Mouse (Mus musculus): ENCODE results near the gene Golt1b.
"Not testable (repeated sequence)": the region's sequence is repeated elsewhere in the genome, so short reads cannot be mapped to it uniquely, and the experiment has no call there.

The Golt1b gene

DNA sequence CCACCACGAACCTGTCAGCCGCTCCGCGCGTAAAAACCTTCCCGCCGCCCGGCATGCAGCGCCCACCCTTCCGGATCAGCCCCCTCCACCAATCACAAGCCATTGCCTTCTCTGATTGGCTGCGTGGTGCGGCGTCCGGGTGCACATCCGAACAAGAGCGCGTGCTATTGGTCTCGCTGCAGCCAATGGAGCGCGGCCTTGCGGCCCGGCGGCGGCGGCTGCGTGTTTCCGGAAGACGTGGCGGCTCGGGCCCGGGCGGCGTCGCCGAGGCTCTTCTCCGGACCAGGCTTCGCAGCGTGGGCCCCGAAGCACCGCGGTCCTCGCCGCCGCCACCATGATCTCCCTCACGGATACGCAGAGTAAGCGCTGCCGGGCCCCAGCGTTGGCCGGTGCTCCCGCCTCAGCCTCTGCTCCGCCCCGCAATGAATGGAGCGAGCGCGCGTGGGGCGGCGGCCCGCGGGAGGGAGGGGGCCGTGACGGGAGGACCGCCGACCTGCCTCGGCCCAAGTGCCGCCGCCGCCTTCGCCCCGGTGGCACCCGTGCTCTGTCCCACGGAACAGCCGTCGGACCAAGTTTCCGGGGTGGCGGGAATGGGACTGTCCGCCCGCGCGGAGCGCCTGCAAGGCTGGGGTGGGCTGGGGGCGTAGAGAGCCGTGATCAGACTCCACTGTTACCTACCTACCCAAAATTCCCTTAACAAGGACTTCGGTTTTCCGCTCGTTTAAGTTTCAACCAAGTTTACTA, at the start of gene Golt1b, which contains the start of gene Recql:
Gene Golt1b, plus strand, starts transcription at position 211 of the 744 bp plus-strand sequence.
Gene Recql, minus strand, starts transcription at position 77 of the 744 bp plus-strand sequence.
- DNase-seq (ENCODE audit: low spot score in 2 of 2), result peak; percentile 97 to 99

DNA sequence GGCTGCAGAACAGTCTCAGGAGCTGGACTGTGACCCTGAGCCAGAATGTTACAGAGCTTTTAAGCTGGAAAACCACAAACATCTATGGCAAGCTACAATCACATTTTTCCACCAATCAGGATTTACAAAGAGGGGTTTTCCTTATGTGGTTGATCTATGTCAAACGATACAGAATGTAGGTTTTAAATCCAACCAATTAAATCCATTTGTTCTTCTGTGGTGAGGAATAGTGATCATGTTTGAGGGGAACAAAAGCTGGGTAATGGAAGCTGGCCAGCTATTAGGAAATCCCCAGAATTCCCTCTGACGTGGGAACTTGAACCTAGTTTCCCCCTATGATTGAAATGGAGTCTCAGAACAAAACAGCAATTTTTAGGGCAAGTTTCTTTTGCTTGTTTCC, 48.1 kb upstream of the Golt1b start:
- no peak for DNase-seq (ENCODE audit: low spot score in 2 of 2)

DNA sequence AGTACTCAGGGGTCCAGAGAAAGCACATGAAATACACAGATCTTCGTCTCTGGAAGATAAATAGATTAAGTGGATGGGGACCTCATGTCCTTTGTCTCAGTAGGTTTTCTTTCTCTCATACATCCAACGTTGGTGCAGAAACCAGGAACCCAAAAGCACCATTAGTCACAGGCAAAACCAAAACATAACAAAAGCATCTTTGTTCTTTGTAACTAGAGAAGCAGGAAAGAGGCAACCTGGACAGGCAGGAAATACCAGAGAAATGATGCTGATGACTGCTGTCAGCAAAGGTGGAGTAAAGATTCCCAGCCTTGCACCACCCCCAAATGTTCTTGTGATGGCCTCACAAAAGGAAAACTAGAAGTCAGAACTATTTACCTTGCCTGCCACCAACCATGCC, 47.4 kb upstream of the Golt1b start:
- no peak for DNase-seq (ENCODE audit: low spot score in 2 of 2)

DNA sequence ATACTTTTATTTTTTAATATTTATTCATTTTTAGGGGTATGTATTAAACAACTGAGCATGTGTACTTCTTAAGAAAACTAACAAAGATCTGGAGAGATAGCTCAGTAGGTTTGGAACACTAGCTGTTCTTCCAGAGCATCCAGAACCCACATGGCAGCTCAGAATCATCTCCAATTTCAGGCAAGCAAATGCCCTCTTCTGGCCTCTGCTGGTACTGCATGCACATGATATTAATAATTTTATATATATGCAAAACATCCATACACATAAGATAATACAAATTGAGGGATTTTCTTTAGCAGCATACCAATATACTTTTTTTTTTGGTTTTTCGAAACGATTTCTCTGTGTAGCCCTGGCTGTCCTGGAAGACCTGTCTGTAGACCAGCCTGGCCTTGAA, 43.5 kb upstream of the Golt1b start:
- DNase-seq (ENCODE audit: low spot score in 2 of 2), result peak; percentile 30 to 32

DNA sequence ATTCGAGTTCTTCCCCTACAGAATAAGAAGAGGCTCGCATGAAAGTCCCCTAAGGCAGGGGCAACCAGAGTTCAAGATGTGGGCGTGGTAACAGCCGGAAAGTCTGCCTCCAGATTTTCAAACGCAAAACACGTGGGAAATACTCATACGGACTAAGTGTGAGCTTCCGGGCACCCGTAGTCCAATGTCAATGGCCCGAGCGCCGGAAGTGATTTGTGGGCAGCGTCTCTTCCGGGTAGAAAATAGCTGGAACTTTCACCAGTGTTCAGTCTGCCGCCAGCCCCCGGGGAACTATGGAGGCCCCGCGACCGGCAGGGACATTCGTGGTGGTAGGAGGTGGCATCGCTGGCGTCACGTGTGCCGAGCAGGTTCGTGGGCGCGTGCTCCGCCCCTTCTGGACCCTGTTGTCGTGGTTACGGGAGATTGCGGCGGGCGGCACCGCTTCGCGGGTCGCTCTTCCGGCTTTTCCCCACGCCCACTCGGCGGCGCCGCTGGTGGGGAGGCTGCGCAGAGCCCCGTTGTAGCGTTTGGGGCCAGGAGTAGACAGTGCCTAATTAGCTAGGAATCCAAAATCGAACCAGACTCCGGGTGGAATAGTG, 41.5 kb upstream of the Golt1b start, which contains the start of gene Pyroxd1:
Gene Pyroxd1, plus strand, starts transcription at position 215 of the 599 bp plus-strand sequence.
- peak; percentile 66 to 80 for DNase-seq (ENCODE audit: low spot score in 2 of 2)

DNA sequence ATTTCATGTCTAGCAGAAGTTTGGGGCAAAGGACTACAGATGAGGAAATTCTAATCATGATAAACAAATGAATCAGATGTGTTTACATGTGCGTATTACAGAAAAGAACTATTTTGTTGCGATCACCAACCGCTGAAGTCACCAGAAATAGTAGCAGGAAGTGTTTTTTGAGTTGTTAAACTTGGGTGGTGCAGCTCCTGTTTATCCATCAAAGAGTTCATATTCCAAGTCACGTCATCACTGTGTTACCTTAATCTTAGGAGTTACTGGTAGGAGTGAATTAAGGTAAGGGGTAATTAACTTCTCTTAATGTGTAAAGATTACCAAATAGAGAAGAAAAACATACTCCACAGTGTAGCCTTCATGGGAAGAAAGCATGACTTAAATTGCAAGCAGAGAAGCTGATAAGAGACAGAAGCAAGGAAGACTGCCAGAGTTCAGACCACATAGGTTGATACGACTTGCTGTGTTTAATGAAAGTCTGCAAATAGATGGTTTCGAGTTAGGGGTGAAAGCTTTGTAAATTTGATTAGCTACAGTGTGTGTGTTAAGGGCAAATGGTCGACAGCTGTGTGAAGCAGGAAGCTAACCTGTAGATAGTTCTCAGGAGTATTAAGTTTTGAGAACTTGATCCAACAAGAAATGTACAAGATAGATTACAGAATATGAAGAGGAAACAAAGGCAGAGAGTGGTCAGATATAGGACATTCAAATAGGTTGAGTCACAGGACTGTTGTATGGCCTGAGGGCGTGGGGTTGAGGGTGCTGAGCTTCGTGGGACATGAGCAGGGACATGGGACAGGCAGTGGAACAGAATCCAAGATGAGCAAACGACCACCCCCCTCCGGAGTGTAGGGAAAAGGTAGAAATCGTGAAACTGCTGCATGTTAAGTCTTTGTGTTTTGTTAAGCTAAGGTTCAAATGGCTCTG, 40.6 kb upstream of the Golt1b start:
- DNase-seq (ENCODE audit: low spot score in 2 of 2), result no peak

DNA sequence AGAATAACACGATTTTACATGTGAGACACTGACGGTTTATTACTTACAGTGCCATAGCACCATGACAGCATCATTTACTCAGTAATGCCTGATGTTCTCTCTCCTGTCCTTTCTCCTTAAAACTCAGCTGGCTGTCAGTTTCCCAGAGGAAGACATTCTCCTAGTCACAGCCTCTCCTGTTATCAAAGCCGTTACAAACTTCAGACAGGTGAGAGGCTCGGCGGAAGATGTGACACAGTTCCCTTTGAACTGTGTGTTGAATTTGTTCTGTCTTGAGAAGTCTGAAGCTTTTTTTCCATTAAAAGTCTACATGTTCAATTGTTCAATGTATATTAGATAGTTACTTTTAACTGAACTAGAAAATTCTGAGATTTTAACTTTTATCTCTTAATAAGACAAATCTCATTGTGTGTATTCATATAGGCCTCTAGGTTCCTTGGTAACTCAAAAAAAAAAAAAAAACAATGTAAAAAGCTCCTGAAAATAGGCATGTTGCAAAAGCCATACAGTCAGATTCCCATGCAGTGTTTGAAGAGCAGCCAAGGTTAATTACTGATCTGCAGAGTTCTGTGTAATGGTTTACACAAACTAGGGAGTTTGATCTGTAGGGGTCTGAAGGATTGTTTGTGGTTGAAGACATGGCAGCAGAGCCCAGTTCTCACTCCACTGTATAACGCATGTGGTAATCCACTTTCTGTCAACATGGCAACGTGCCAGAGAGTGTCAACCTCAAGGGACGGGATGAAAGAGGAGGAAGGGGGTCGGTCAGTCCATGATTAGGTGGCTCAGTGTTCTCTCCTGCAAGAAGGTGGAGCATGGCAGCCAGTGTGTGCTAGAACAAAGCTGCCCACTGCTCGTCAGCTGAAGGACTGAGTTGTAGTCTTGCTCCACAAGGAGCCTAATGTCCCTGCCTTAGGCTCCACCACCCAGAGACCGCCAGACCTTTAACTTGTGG, 39.3 kb upstream of the Golt1b start:
- DNase-seq (ENCODE audit: low spot score in 2 of 2), result no peak

DNA sequence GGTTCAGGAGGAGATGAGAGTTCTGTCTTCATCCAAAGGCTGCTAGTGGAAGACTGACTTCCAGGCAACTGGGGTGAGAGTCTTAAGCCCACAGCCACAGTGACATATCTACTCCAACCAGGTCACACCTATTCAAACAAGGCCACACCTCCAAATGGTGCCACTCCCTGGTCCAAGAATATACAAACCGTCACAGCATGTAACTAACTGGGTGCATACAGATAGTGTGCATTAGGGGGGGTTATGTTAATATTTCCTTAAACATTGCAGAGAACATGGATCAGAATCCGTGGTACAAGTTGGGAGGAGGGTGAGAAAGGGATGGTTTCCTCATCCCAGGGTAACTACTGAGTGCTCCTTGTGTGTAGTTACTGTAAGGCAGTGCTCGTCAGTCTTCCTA, 34.9 kb upstream of the Golt1b start:
- DNase-seq (ENCODE audit: low spot score in 2 of 2), result not testable (repeated sequence)

DNA sequence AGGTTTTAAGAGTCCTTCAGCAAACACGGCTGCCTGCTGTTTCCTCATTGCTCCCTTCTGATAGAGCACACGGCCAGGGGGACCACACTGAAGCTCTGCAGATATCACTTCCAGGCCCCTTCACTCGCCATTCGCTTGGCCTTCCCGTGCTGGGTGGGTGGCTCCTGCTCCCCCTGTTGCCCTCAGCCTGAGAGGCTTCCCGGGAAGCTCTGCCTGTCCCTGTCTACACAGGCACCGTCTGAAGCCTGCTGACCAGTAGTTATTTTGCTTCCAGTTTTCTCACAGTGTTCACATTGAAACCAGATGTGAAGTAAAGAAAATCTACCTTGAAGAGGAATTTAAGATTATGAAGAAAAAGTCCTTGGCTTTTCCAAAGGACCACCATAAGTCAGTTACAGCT, 29.9 kb upstream of the Golt1b start:
- DNase-seq (ENCODE audit: low spot score in 2 of 2), result no peak

DNA sequence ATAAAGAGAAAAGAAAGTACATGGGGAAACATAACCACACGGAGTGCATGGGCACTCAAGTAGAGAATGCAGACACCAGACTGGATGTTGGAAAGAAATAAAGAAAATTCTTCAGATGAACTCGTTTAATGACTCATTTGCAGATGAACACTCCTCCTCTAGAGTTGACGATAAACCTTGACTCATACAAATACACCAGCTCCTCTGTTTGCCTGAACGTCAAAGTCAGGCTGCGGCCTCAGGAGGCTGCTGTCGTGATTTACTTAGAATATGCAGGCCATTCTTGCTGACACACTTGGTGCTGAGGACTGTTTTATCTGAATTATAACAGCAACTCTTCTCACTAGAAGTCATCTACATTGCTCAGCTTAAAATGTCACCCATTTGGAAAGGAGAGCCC, 25.0 kb upstream of the Golt1b start:
- DNase-seq (ENCODE audit: low spot score in 2 of 2), result no peak

DNA sequence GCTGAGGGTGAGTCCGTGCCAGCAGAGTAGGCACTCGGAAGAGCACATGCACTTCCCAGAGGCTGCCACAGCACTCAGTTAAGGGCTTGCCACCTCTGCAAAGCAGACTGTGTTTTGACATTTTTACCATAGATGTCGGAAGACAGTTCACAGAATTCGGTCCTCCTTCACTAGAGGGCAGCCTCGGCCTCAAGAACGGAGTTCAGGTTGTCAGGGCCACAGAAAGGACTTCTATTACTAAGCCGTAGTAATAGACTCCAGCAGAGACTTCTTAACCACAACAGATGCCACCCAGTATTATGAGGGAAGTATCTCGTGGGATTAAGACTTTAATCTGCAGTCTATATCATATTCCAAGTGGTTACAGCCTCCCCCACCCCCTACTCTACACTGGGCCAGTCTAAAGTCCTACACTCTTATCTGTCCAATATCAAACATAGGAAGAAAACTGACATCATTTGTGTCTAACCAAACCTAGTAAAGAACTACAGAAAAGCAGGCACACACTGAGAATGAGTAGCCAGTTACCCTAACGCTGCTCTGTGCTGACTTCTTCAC, 23.9 kb upstream of the Golt1b start:
- no peak for DNase-seq (ENCODE audit: low spot score in 2 of 2)

DNA sequence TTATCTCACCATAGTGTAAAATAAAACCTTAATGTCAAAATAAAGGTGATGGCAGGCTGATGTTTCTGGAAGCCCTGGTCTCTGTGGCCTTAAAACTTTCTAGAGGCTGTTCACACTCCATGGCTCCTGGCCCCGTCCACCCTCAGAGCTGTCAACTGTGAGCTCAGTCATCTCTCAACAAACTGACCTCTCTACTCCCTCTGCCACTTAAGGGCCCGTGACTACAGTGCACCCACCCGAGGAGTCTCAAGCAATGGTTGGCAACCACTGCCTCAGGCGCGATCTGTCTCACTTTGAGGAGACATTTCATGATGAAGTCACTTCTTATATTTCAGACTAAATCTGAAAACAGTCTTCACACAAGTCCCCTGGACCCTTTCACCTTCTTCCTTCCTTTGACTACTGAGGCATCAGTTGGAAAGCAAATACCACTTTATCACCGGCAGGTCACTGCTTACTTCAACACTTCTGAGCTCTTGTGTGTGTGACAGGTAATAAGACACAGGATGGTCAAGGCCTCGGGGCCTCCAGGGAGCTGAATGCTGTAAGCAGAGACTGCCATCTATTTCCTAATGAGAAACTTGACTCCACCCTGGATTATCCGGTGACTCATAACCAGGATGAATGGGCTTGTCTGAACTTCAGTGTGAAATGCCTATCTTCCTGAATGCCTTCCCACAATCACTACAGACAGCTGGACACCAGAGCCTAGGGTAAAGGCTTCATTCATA, 21.1 kb upstream of the Golt1b start:
- DNase-seq (ENCODE audit: low spot score in 2 of 2), result no peak

DNA sequence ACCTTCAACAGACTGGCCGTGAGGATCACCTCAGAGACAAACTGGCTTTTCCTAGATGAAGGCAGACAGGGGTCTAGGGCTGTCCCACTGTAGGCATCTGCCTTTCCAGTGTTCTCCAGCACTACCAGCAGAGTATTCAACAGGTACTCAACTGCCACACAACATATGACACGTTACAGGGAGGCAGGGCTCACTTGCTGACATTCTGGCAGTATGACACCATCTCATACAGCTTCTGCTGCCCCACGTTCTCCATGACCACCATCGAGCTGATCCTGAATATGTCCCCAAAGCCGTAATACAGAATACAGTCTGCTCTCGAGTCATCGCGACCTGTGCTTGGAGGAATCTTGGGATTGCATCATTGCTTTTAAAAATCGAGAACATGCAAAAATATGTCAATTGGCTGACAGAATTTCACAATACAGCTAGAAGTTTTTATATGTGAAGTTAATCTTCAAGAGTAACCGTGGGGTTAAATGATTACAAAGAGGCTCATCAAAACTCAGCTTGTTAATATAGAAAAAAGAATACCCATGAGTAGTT, 20.5 kb upstream of the Golt1b start:
- no peak for DNase-seq (ENCODE audit: low spot score in 2 of 2)

DNA sequence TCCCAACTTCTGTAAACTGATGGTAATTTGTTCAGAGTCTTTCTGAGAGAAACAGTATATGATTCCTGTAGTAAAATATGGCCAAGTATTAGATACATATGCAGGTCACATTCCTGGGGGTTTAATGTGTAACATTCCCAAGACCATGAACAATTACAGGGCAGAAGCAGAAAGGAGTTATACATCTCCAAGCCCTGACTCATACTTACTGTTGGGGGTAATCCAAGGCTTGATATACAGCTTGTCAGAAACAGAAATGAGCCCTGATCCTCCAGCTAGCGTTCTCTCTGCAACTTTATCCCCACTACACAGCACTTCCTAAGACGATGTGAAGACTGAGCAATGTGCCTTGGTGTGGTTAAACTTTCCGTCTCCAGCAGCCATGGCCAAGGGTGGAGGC, 19.5 kb upstream of the Golt1b start:
- no peak for DNase-seq (ENCODE audit: low spot score in 2 of 2)

DNA sequence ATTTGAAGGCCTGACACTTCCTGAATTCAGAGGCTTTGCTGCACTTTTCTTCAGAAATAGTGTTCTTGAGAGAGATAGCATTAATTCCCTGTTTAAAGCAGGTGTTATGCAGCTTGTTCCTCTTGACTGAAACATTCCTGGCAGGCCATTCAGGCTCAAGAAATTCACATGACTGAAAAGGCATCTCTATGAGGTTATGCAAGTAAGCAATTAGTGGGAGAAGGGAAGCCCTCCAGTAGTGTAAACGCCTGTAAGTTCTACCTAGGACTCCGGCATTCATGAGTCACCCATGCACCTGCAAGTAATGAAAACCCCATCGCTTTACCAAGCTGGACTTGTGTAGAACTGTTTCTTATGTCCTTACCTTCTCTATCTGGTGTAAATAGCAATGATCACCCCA, 17.5 kb upstream of the Golt1b start:
- no peak for DNase-seq (ENCODE audit: low spot score in 2 of 2)

DNA sequence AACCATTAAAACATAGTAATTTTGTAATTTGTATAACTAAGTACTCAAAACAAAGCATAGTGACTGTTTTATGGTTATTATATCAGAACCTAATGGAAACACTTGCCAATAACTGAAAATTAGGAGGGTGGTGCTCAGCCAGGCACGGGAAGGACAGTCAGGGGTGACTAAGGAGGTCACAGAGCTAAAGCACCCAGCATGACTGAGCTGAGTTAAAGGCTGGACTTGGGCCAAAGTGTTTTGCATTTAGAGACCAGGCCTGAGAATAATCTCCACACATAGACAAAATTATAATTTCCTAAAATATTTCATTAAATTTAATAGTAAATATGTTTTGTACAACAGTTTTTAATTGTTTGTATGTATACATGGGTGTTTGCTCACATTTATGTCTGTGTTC, 9.9 kb upstream of the Golt1b start:
- DNase-seq (ENCODE audit: low spot score in 2 of 2), result no peak

DNA sequence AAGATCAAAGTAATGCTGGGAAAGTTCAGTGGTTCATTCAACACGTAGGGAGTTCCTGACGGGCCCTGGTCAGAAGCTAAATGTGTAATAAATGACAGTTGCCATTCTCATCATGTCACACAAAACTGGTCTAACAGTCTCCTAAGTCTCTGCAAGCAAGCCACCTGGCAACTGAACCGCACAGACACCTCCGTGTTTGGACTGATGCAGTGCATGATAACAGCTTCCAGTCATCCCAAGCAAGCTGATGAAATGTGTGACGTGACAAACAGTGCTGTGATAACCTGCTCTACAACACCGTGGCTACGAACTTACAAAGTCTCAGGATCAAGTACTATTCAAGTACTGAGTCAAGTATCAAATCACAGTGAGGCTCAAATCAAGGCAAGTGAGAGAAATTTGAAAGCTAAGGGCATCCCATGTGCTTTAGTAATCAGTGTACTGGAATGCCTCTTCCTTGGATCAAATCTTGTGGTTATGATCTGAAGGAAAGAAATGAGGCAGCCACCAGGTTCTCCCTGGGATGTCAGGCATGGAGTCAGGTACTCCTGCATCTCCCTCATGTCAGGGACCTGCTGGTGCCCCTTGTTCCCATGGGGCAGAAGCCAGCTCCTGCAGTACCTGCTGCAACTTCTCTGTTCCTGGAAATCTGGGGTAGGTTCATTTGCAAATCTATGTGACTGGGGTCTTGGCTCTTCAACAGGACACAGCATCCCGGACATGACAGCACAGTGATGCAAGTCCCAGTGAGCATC, 8.3 kb upstream of the Golt1b start:
- no peak for DNase-seq (ENCODE audit: low spot score in 2 of 2)

DNA sequence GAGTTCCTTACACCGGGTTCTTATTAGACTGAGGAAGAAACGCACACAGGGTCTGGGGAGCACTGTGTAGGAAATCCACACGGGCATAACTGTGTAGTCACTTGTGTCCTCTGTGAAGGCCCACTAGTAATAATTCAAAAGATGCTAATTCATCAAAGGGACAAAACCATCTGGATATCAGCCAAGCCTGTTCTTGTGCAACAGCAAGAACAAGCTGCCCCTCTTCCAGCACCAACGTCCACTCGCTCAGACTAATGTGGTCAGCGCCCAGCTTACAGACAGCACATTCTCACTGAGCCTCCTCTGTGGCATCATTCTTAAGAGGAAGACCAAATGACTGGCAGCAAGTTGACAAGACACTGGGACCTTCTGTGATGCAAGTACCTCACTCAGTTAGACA, 7.1 kb upstream of the Golt1b start:
- no peak for DNase-seq (ENCODE audit: low spot score in 2 of 2)

DNA sequence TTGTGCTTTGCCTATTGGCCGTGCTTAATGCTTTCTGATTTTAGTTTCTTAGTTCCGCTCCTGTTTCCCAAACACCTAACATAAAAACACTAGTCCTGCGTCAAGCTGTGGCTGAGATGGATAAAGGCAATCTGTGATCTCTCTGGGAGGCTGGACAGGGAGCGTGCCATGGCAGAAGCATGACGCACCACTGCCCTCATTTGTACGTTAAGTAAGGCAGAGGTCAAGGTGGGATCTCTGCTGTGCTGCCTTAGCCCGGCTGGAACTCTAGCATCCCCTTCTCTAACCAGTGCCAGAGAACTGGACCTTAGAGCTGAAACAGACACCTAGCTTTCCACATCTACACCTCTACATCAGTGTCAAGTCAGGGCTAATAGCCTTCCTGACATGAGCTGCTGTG, 5.4 kb upstream of the Golt1b start:
- no peak for DNase-seq (ENCODE audit: low spot score in 2 of 2)

All from frontal cortex, postnatal 25 days (tissue).